Mouse (Mus musculus) CH12.LX (cell line): ENCODE data around the gene Ddah1.

Experiments used
- CTCF ChIP-seq, 2 experiments: IDR thresholded peaks in 1 of 2; conservative IDR thresholded peaks in 1 of 2; 2 replicates each; pipeline ENCODE4 v1.5.1; 2011 to 2012; ENCODE audit warnings: low read depth in 2 of 2, low read length in 2 of 2, improper control_type of control experiment in 1 of 2, inconsistent platforms in 1 of 2, mild to moderate bottlenecking in 1 of 2, moderate library complexity in 1 of 2
- ETS1 ChIP-seq: conservative IDR thresholded peaks from 2 replicates; pipeline ENCODE4 v1.6.1; 2012; ENCODE audit warnings: low read depth, mild to moderate bottlenecking, inconsistent platforms, low read length, improper control_type of control experiment, moderate library complexity
- JUN ChIP-seq: IDR thresholded peaks from 2 replicates; pipeline ENCODE4 v1.6.1; 2011; ENCODE audit warnings: low read depth, mild to moderate bottlenecking, low read length, improper control_type of control experiment, moderate library complexity; ENCODE audit not compliant: insufficient read depth
- MAX ChIP-seq: IDR thresholded peaks from 2 replicates; pipeline ENCODE4 v1.6.1; 2011; ENCODE audit warnings: low read length, improper control_type of control experiment
- MXI1 ChIP-seq: IDR thresholded peaks from 2 replicates; pipeline ENCODE4 v1.6.1; 2011; ENCODE audit warnings: mild to moderate bottlenecking, low read depth, low read length, improper control_type of control experiment
- NELFE ChIP-seq: IDR thresholded peaks from 2 replicates; pipeline ENCODE4 v1.6.1; 2011; ENCODE audit warnings: low read depth, low read length, improper control_type of control experiment
- SMC3 ChIP-seq: IDR thresholded peaks from 2 replicates; pipeline ENCODE4 v1.6.1; 2011; ENCODE audit warnings: low read depth, low read length, improper control_type of control experiment
- UBTF ChIP-seq: IDR thresholded peaks from 2 replicates; pipeline ENCODE4 v1.6.1; 2012; ENCODE audit warnings: low read depth, mild to moderate bottlenecking, inconsistent platforms, low read length, improper control_type of control experiment, moderate library complexity
- ZNF384 ChIP-seq: IDR thresholded peaks from 2 replicates; pipeline ENCODE4 v1.6.1; 2012; ENCODE audit warnings: low read depth, low read length, improper control_type of control experiment, inconsistent platforms

DNA sequence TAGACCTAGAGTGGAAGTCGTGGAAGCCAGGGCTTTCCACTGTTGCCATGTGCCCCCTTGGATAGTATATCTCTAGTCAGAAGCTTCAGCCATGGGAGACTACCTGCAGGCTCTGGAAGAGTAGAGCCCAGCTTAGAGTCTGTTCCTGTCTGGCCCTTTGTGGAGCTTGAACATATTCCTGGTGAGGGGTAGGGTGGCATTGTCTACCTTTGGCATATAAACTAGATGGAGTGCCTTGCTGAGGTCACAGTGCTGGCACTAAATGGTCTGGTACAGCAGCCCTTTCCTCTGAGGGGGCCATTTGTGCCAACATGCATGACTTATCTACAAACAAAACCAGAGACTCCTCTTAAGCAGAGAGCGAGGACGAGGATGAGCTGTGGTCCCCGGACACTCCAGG lies 95.2 kb downstream of the Ddah1 start:
- no peak for TF ChIP-seq JUN
- no peak for TF ChIP-seq SMC3
- TF ChIP-seq NELFE: no peak
- TF ChIP-seq MAX: no peak
- no peak for TF ChIP-seq ETS1
- TF ChIP-seq UBTF: no peak
- TF ChIP-seq ZNF384: no peak
- no peak for TF ChIP-seq MXI1
- no peak for TF ChIP-seq CTCF (conservative IDR thresholded peaks at IDR 0.05 in 1 of 2, IDR thresholded peaks at IDR 0.05 in 1 of 2; ENCODE audit: low read depth in 2 of 2, low read length in 2 of 2)
